Mouse (Mus musculus) skeletal muscle tissue, postnatal 0 days (tissue): ENCODE measurements around the gene Fam122a. TPM values are rescaled to one million over a fixed set of nuclear protein-coding genes. Genes with fewer than 3 reads are reported as not detected.

ENCODE experiments used
- polyA plus RNA-seq: library from polyadenylated mRNA; unstranded; fragments of >200 nt; fragmentation: Nextera tagmentation; extraction: Ambion mirVana; gene quantifications from 2 replicates; pipeline ENCODE4 v1.2.1, GENCODE M21; 2015

The Fam122a gene
- polyA plus RNA-seq = 51.8 and 55.5 TPM in 2 replicates

DNA sequence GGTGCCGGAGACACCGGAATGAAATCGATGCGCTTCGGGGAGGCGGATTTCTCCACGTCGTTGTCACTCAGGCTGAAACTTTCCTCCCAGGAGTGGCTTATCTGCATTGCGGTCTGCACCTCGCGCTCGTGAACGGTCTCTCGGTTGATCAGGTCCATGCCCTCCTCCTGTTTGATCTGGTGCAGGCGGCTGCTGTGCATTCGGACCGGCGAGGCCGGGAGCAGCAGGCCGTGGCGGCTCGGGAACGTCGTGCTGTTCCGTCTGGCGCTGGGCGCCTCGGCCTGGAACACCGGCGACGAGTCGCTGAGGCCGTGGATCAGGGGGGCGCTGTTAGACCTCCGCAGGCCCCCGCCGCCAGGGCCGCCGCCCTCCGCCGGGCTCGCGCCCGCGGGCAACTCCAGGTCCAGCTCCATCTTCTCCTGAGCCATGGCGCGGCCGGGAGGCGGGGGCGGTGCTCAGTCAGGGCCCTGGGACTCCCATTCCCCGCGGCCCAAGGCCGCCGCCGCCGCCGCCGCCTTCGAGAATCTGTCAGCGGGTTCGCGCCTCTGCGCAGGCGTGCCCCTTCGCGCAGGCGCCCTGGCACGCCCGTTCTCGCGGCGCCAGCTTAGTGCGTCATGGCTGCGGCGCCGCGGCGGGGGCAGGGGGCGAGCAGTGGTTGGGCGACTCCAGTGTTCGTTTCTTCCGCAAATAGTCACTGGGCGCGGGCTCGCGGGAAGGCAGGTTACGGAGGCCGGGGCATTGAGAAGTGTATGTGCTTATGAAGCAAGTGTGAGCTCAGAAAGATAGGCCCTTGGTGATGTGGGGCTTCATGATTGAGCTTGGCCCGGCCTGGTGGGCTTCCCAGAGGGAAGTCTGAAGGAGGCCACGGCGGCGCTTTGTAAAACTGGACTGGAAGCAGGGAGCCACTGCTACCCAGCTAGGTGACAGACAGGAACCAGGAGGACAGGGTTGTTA is at the start of gene Fam122a:
TSS of gene Fam122a (minus strand) at position 428 of the 954 bp plus-strand sequence.

Other genes starting within 250 kb of the Fam122a start
- 35.2 and 38.5 TPM in 2 replicates for gene Fxn, start 196.8 kb downstream of the Fam122a start, polyA plus RNA-seq
- 0.32 and 0.33 TPM in 2 replicates for gene Pip5k1b, start 78.5 kb upstream of the Fam122a start, polyA plus RNA-seq
- gene Tmem252, start 196.7 kb upstream of the Fam122a start, polyA plus RNA-seq = 2.2 and 2.7 TPM in 2 replicates